Mouse (Mus musculus): ENCODE measurements around the gene Enpp3. TPM values are rescaled to one million over a fixed set of nuclear protein-coding genes. Genes with fewer than 3 reads are reported as not detected.

Enpp3 gene
- total RNA-seq, 1 experiment from 2014 or later, result not detected

- ATAC-seq (replicated peaks; ENCODE audit: insufficient number of reproducible peaks, low FRiP score, low TSS enrichment, poor library complexity, severe bottlenecking), result no peak
Observed at GRCm38 (mm10) chr10:24725197-24725596, 117.4 kb downstream of the Enpp3 start.

Other genes starting within 250 kb of the Enpp3 start
- not detected in 3 replicates for gene Ccn2, start 247.4 kb downstream of the Enpp3 start, total RNA-seq (2017)
- gene Enpp1, start 130.7 kb downstream of the Enpp3 start, total RNA-seq (2017), result 7.9 to 13.7 TPM (median 10.3 TPM) in 3 replicates
- gene Med23, start 27.2 kb upstream of the Enpp3 start, total RNA-seq (2017), result 17.7 to 29.1 TPM (median 22.7 TPM) in 3 replicates
- gene Arg1, start 84.7 kb upstream of the Enpp3 start, total RNA-seq (2017), result not detected in 3 replicates